Mouse (Mus musculus): Measurements from ENCODE around the gene Pafah1b3.
A peak's percentile ranks its signal among the peaks of the same experiment; 100 is the strongest.

Pafah1b3 gene

GRCm38 (mm10) chr7:25279861-25280791 is 17.7 kb downstream of the Pafah1b3 start:
- DNase-seq = peak in 1 of 2 experiments; percentile 55

- peak; percentile 76 to 83 for DNase-seq
Observed at GRCm38 (mm10) chr7:25279076-25279860, 18.5 kb downstream of the Pafah1b3 start.

GRCm38 (mm10) chr7:25278341-25279075 is 19.3 kb downstream of the Pafah1b3 start:
- peak; percentile 89 to 96 for DNase-seq

- DNase-seq = no peak
Observed at GRCm38 (mm10) chr7:25277998-25278340, 19.8 kb downstream of the Pafah1b3 start.

GRCm38 (mm10) chr7:25277405-25277804 is 20.4 kb downstream of the Pafah1b3 start:
- DNase-seq = peak in 1 of 2 experiments; percentile 32

GRCm38 (mm10) chr7:25275555-25276298 is 22.1 kb downstream of the Pafah1b3 start:
- DNase-seq = peak in 1 of 2 experiments; percentile 10

GRCm38 (mm10) chr7:25274996-25275395 is 22.8 kb downstream of the Pafah1b3 start:
- DNase-seq = no peak

GRCm38 (mm10) chr7:25274571-25274970 is 23.2 kb downstream of the Pafah1b3 start:
- DNase-seq = peak in 1 of 2 experiments; percentile 24

- DNase-seq = no peak
Observed at GRCm38 (mm10) chr7:25273259-25274241, 24.2 kb downstream of the Pafah1b3 start.

- peak in 1 of 2 experiments; percentile 16 for DNase-seq
Observed at GRCm38 (mm10) chr7:25272445-25273258, 25.1 kb downstream of the Pafah1b3 start.

- peak in 1 of 2 experiments; percentile 18 for DNase-seq
Observed at GRCm38 (mm10) chr7:25271651-25272444, 25.9 kb downstream of the Pafah1b3 start.

- DNase-seq = peak in 1 of 2 experiments; percentile 16
Observed at GRCm38 (mm10) chr7:25270652-25271633, 26.8 kb downstream of the Pafah1b3 start.

GRCm38 (mm10) chr7:25269545-25270271 is 28.1 kb downstream of the Pafah1b3 start:
- DNase-seq = peak in 1 of 2 experiments; percentile 49

- peak in 1 of 2 experiments; percentile 39 for DNase-seq
Observed at GRCm38 (mm10) chr7:25269029-25269428, 28.8 kb downstream of the Pafah1b3 start.

- DNase-seq = no peak
Observed at GRCm38 (mm10) chr7:25268588-25268987, 29.2 kb downstream of the Pafah1b3 start.

- DNase-seq = peak; percentile 99 to 100
Observed at GRCm38 (mm10) chr7:25267751-25268463, 29.9 kb downstream of the Pafah1b3 start.
